Mouse (Mus musculus) spleen, postnatal 4 days (tissue): Measurements from ENCODE around the gene Phc1.

Experiments used
- DNase-seq, 2 experiments: peaks; one replicate each; pipeline ENCODE4 v3.0.0; 2022; ENCODE audit warnings: low spot score in 2 of 2

The Phc1 gene

GRCm38 (mm10) chr6:122296918-122297278 lies 43.5 kb downstream of the Phc1 start:
- DNase-seq: no peak

- no peak for DNase-seq
These were observed 45.1 kb downstream of the Phc1 start for GRCm38 (mm10) chr6:122295242-122295641.

DNA sequence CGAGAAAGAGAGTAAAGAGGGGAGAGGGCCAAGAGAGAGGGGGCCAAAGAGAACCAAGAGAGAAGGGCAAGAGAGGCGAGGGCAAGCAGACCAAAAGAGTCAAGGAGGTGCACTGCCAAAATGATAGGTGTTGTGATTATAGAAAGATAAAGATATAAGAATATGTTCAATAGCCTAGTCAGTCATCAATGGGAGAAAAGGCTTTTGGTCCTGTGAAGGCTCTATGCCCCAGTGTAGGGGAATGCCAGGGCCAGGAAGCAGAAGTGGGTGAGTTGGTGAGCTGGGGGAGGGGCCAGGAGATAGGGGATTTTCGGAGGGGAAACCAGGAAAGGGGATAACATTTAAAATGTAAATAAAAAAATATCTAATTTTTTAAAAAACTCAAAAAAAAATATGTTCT lies 46.1 kb downstream of the Phc1 start:
- no peak for DNase-seq

DNA sequence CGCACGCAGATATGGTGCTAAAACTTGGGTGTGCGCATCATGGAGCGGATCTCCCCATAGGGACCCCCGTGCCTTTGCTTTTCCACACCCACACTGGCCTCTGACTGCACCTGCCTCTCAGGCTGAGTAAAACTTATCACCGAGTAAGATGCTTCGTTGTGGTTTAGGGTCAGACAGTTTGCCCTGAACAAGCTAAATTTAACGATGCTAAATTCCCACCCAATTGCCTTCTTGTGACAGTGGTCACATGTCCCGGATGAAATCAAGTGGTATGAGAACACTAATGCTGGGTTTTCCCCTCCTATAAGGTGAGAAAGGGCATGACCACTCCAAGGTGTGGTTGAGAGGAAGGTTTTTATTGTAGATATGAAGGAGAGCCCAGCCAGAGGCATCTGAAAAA lies 46.6 kb downstream of the Phc1 start:
- DNase-seq: no peak

DNA sequence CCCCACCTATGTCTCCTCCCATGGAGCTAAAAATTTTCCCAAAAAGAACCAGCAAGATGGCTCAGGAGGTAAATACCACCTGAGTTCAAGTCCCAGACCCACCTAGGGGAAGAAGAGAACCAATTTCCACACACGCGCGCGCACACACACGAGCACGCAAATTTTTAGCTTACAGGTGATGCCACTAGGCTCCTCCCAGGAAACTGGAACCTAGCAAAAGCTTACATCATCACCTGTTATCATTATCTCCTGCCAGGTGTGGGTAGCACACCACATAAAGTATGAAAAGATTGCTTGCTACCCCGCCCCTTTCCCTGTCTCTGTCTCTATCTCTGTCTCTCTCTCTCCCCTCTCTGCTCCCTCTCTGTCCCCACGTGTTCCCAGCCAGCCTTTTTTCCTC lies 47.2 kb downstream of the Phc1 start:
- DNase-seq: no peak

GRCm38 (mm10) chr6:122292184-122292583 lies 48.2 kb downstream of the Phc1 start:
- DNase-seq: no peak

DNA sequence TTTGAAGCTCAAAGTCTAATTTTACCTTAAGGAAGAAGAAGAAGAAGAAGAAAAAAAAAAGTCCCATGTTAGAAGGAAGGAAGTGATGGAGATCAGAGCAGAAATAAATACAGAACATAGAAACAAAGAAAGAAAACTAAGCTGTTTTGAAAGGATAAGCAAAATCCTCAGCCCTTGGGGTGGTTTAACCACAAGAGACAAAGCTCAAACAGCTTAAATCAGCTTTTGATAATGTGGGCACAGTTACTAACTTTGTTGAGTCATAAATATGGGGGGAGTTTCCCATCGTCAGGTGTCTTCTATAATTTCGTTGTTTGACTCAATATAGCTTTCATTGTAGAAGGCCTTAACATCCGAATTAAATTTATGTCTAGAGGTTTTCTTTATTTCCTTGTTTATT lies 48.6 kb downstream of the Phc1 start:
- no peak for DNase-seq

- DNase-seq: no peak
These were observed 49.1 kb downstream of the Phc1 start for GRCm38 (mm10) chr6:122291264-122291663.

- DNase-seq: no peak
These were observed 50.1 kb downstream of the Phc1 start for GRCm38 (mm10) chr6:122290253-122290652.

DNA sequence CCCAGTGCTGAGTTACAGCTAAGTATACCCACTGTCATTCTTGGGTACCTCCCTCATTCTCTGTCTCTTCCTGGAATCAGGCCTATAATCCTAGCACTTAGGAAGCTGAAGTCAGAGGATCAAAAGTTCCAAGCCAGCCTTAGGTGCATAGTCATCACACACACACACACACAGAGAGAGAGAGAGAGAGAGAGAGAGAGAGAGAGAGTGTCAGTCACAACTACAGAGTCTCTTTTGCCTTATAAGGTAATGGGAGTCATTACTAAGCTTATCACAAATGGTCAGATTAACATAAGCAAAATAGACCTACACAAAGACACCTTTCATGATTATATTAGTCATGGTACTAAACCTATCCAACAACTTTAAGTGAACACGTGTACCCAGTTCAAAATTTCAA lies 51.0 kb downstream of the Phc1 start:
- no peak for DNase-seq

DNA sequence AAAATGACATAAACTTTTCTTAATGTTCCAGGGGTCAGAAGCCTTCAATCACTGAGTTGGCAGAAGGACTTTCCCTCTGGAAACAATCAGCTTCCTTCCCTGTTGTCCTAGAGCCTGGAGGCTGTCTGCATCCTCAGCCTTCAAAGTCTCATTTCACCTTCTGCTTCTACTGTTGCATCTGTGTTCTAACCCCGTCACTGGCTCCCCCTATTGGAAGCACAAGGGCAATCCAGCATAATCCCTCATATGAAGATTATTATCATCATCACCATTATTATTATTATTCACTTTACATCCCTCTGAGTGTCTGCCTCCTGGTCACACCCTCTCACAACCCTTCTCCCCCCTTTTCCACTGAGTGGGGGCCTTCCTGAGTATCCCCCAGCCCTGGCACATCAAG lies 52.1 kb downstream of the Phc1 start:
- DNase-seq: no peak

DNA sequence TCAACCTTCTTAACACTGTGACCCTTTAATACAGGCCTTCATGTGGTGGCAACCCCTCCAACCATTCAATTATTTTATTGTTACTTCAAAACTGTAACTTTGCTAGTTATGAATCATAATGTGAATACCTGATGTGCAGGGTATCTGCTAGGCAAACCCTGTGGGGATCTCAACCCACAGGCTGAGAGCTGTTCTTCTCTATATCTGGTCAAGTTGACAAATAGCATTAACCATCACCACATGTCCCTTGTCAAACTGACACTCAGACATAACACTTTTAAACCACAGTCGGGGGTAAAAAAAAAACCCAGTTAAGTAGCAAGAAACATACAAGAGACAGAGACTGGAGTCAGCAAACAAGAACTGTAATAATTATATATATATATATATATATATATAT lies 55.5 kb downstream of the Phc1 start:
- no peak for DNase-seq

DNA sequence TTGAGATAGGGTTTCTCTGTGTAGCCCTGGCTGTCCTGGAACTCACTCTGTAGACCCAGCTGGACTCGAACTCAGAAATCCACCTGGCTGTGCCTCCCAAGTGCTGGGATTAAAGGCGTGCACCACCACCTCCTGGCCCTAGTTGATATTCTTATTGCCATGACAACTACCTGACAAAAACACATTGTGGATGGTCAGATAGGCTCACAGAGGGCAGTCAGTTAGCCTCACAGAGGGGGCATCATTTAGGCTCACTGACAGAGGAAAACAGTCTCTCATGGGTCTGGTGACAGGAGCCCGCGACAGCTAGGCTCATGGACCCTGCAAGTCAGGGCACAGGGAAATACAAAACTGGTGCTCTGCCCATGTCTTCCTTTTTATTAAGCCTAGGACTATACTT lies 56.1 kb downstream of the Phc1 start:
- no peak for DNase-seq

GRCm38 (mm10) chr6:122283429-122283828 lies 56.9 kb downstream of the Phc1 start:
- DNase-seq: no peak

DNA sequence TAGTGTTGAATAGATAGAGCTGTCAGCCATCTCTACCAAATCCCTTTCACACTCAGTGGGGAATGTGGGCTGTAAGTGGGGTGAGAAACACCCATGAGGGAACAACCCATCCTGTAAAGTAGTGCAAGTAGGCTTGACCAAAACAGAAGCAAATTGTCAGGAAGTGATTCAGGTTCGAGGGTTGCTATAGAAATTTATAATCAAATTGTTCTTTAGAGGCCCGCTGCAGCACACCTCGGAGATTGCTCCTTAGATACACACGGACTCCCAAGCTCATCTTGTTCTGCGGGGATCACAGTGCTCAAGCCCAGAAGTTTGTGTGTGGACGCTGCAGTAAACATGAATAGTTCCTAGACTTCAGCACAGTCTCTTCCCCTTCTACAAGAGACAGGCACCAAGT lies 57.6 kb downstream of the Phc1 start, which contains the start of gene Klrg1:
TSS of gene Klrg1 (minus strand) at position 101 of the 400 bp plus-strand sequence.
- no peak for DNase-seq

DNA sequence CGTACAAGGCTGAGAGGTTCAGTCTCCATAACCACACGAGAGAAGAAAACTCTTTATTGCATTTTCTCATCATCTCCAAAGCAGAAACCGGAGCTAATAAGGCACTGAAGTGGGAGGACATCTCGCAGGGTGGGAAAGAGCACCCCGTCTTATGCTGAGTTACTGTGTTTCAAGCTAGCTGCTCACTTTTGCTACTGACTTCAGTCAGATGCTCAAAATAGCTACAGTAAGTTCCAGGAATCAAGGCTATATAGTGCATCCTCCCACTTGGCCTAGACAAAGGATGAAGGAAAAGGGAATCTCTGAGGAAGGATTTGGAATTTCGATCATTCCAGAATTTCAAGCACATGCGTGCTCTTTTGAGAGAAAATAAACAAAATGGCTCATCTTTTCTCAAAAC lies 63.8 kb downstream of the Phc1 start:
- DNase-seq: no peak

GRCm38 (mm10) chr6:122274546-122274945 lies 65.8 kb downstream of the Phc1 start:
- DNase-seq: no peak

GRCm38 (mm10) chr6:122270152-122270551 lies 70.2 kb downstream of the Phc1 start:
- DNase-seq: no peak

DNA sequence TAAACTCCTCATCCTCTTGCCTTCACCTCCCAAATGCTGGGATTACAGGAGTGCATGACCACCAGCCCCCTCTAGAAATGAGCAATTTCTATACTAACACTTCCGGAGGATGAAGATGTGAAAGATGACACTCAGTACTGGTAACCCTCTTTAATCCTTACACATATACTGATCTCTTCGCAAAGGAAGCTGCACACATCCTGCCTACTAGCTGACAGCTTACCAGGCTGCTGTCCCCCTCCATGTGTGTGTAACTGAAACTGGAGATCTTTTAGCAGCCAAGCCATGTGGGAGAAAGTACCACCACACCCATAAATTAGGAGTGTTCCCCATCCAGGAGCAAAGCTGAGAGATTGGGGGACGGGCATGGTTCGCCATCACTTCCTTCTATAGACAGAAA lies 71.2 kb downstream of the Phc1 start:
- peak in 1 of 2 experiments; percentile 49 for DNase-seq

DNA sequence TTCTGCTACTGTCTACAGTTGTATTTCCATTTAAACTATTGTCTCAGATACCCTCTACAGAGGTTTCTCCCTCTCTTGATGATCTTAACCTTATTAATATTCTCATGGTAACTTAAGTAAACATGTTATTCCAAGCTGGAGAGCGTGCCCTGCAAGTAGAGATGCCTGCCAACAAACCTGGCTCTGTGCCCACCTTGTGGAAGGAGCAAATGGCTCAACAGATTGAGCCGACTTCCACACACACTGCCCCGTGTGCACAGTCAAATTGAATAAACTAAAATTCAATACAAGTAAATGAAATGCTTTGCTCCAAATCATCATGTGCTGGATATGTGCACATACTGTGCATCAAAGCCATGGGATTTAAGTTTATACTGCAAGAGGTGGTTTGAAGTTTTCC lies 71.8 kb downstream of the Phc1 start:
- no peak for DNase-seq
